Mouse (Mus musculus): Measurements from ENCODE around the gene Fbxo28.

- TF ChIP-seq CTCF (IDR thresholded peaks at IDR 0.05; ENCODE audit: insufficient read depth, low read length) (no peak), POLR2A (IDR thresholded peaks at IDR 0.05; ENCODE audit: borderline replicate concordance, extremely low read depth, low read depth, low read length) (no peak)
Observed at GRCm38 (mm10) chr1:182386449-182386848, 45.0 kb upstream of the Fbxo28 start.
